Mouse (Mus musculus) activated CD4-positive, CD25-positive, alpha-beta regulatory T cell, adult 4 months (primary cell): ENCODE results near the gene Gm10392. TPM values are rescaled to one million over a fixed set of nuclear protein-coding genes. Genes with fewer than 3 reads are reported as not detected.
"Not testable (repeated sequence)": the region's sequence is repeated elsewhere in the genome, so short reads cannot be mapped to it uniquely, and the experiment has no call there.

ENCODE experiments used
- ATAC-seq: one replicate; pipeline ENCODE4 v1.8.0; 2017
- polyA plus RNA-seq, 2 experiments: library from polyadenylated mRNA; unstranded; fragments of 100-300 nt; shearing (Covaris generic); gene quantifications; one replicate each; pipeline ENCODE4 v1.2.1; 2017

Gene Gm10392
- 1 to 10 TPM in 1 of 2 experiments, under 1 TPM in 1; 0.85 to 1.6 TPM for polyA plus RNA-seq

GRCm38 (mm10) chr11:77519043-77519442 lies at the start of gene Gm10392:
Gm10392 (minus strand) TSS chr11:77519198.
- ATAC-seq = peak; percentile 91

- ATAC-seq = no peak
Observed at GRCm38 (mm10) chr11:77545261-77545660, 26.3 kb upstream of the Gm10392 start.

- peak; percentile 59 for ATAC-seq
Observed at GRCm38 (mm10) chr11:77532202-77532846, 13.3 kb upstream of the Gm10392 start.

GRCm38 (mm10) chr11:77530862-77531261 lies 11.9 kb upstream of the Gm10392 start:
- ATAC-seq = no peak

GRCm38 (mm10) chr11:77529644-77530043 lies 10.6 kb upstream of the Gm10392 start:
- ATAC-seq = no peak

- not testable (repeated sequence) for ATAC-seq
Observed at GRCm38 (mm10) chr11:77528420-77528819, 9.4 kb upstream of the Gm10392 start.

GRCm38 (mm10) chr11:77525804-77526486 lies 6.9 kb upstream of the Gm10392 start:
- no peak for ATAC-seq

- ATAC-seq = no peak
Observed at GRCm38 (mm10) chr11:77520601-77521529, 1.9 kb upstream of the Gm10392 start.

GRCm38 (mm10) chr11:77518051-77518798 lies 773 bp downstream of the Gm10392 start:
- no peak for ATAC-seq

- no peak for ATAC-seq
Observed at GRCm38 (mm10) chr11:77516553-77517425, 2.2 kb downstream of the Gm10392 start.

GRCm38 (mm10) chr11:77515637-77516552 lies 3.1 kb downstream of the Gm10392 start, which contains the start of gene Trp53i13:
Trp53i13 (minus strand) TSS chr11:77515980.
- no peak for ATAC-seq

- ATAC-seq = no peak
Observed at GRCm38 (mm10) chr11:77514832-77515636, 4.0 kb downstream of the Gm10392 start, which contains the start of gene Abhd15. Abhd15 (plus strand) TSS chr11:77515121.

- ATAC-seq = no peak
Observed at GRCm38 (mm10) chr11:77514281-77514831, 4.6 kb downstream of the Gm10392 start.

GRCm38 (mm10) chr11:77513811-77514170 lies 5.2 kb downstream of the Gm10392 start:
- ATAC-seq = no peak

- peak; percentile 80 for ATAC-seq
Observed at GRCm38 (mm10) chr11:77512891-77513810, 5.8 kb downstream of the Gm10392 start.

- no peak for ATAC-seq
Observed at GRCm38 (mm10) chr11:77511336-77511735, 7.7 kb downstream of the Gm10392 start.
